Mouse (Mus musculus): ENCODE results near the gene Ltbp1.

- TF ChIP-seq CTCF (conservative IDR thresholded peaks at IDR 0.05; ENCODE audit: low read length), result peak; percentile 24
- TF ChIP-seq POU5F1 (IDR thresholded peaks at IDR 0.05; ENCODE audit: borderline replicate concordance, low read length), result no peak
Observed at GRCm38 (mm10) chr17:75369351-75369750, 364.0 kb downstream of the Ltbp1 start.

Measured in E14TG2a.4 (cell line).